Mouse (Mus musculus) intestine, embryonic 16.5 days (tissue): Measurements from ENCODE around the gene Slc38a2. TPM values are rescaled to one million over a fixed set of nuclear protein-coding genes. Genes with fewer than 3 reads are reported as not detected.

Experiments used
- ATAC-seq: fragments of 200-750 bp; cut with Nextera tagmentation; 2 replicates; pipeline ENCODE4 v1.8.0; 2017; ENCODE audit warnings: moderate TSS enrichment, moderate library complexity
- H3K27ac ChIP-seq: fragments of 300-500 bp; sonication (generic); 2 replicates; pipeline ENCODE4 v1.5.1; 2014; ENCODE audit warnings: mild to moderate bottlenecking, low read length
- H3K27me3 ChIP-seq: fragments of 300-500 bp; sonication (generic); replicated peaks from 2 replicates; pipeline ENCODE4 v1.6.1; 2014; ENCODE audit warnings: low read length, control low read depth, mixed read lengths; ENCODE audit not compliant: control insufficient read depth, insufficient read depth
- H3K36me3 ChIP-seq: fragments of 300-500 bp; sonication (generic); 2 replicates; pipeline ENCODE4 v1.6.1; 2014; ENCODE audit warnings: low read length, control low read depth; ENCODE audit not compliant: control insufficient read depth, insufficient read depth
- H3K4me1 ChIP-seq: fragments of 300-500 bp; sonication (generic); 2 replicates; pipeline ENCODE4 v1.6.1; 2014; ENCODE audit warnings: low read length, control low read depth, mixed read lengths; ENCODE audit not compliant: control insufficient read depth, insufficient read depth
- H3K4me2 ChIP-seq: fragments of 300-500 bp; sonication (generic); 2 replicates; pipeline ENCODE4 v1.6.1; 2014; ENCODE audit warnings: low read depth, low read length, control low read depth
- H3K4me3 ChIP-seq: fragments of 300-500 bp; sonication (generic); 2 replicates; pipeline ENCODE4 v1.5.1; 2014; ENCODE audit warnings: mild to moderate bottlenecking, low read length
- H3K9ac ChIP-seq: fragments of 300-500 bp; sonication (generic); 2 replicates; pipeline ENCODE4 v1.6.1; 2014; ENCODE audit warnings: low read depth, low read length
- H3K9me3 ChIP-seq: fragments of 300-500 bp; sonication (generic); 2 replicates; pipeline ENCODE4 v1.6.1; 2016; ENCODE audit warnings: low read length, control low read depth; ENCODE audit not compliant: control insufficient read depth
- WGBS: fragments of 180-500 bp; shearing (Covaris S2); extraction: QIAGEN DNeasy Blood & Tissue Kit; methylation state at CpG from one replicate; pipeline ENCODE4 v1.1.7; 2014; 5-methylcytosine and 5-hydroxymethylcytosine counted together
- polyA plus RNA-seq: library from polyadenylated mRNA; unstranded; fragments of >200 nt; fragmentation: Nextera tagmentation; extraction: Ambion mirVana; gene quantifications from 2 replicates; pipeline ENCODE4 v1.2.1, GENCODE M21; 2015

Slc38a2 gene
- polyA plus RNA-seq, 1 experiment from 2014 or later, result 74.2 TPM

DNA sequence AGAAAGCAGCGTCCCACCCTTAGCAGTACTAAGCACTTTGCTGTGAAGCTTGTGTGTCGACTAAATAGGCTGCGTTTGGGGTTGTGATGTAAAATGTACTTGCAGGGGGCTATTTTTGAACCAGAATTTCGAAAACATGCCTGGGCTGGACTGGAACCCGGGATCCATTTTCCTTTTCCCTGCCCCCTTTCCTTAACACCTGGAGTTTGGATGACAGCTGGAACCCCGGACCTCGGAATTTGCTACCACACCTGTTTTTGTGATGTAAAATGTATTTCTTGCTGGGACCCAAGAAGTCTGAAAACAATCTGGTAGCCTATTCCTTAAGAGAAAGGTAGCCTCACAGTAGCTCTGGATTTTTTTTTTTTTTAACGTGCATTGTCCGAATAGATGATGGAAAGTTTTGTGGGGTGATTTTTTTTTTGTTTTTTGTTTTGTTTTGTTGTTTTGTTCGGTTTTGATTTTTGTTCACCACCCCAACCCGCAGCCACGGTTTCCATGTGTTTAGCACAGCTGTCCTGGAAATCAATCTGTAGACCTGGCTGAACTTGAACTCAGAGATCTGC, 3.0 kb upstream of the Slc38a2 start:
- H3K4me1 ChIP-seq, result peaks cover 8% of the 10 kb centered on the region
- no peak for ATAC-seq
- no peak overlapping the region for H3K4me2 ChIP-seq
- no peaks in the 10 kb centered on the region for H3K36me3 ChIP-seq
- no peaks in the 10 kb centered on the region for H3K9me3 ChIP-seq
- H3K9ac ChIP-seq, result no peak overlapping the region
- no peak overlapping the region for H3K27ac ChIP-seq
- 93% methylated on average over 12 of the region's 12 CpGs for WGBS
- H3K4me3 ChIP-seq, result no peak overlapping the region
- no peaks in the 10 kb centered on the region for H3K27me3 ChIP-seq

GRCm38 (mm10) chr15:96700766-96701165, 1.2 kb upstream of the Slc38a2 start:
- WGBS, result 33% methylated on average over 13 of the region's 13 CpGs
- 0 out of 2 replicates have a peak overlapping the region, but pooled peaks have one; percentile 91 for H3K4me3 ChIP-seq
- H3K27ac ChIP-seq, result peak overlapping the region; percentile 51; the same call in 1 of the 2 replicates
- 0 out of 2 replicates have a peak, but pooled peaks cover 2% of the 10 kb centered on the region for H3K36me3 ChIP-seq
- peak overlapping the region; percentile 98 for H3K9ac ChIP-seq
- H3K4me1 ChIP-seq, result peaks cover 24% of the 10 kb centered on the region
- H3K4me2 ChIP-seq, result peak overlapping the region; percentile 77
- no peaks in the 10 kb centered on the region for H3K27me3 ChIP-seq
- no peaks in the 10 kb centered on the region for H3K9me3 ChIP-seq
- no peak for ATAC-seq

DNA sequence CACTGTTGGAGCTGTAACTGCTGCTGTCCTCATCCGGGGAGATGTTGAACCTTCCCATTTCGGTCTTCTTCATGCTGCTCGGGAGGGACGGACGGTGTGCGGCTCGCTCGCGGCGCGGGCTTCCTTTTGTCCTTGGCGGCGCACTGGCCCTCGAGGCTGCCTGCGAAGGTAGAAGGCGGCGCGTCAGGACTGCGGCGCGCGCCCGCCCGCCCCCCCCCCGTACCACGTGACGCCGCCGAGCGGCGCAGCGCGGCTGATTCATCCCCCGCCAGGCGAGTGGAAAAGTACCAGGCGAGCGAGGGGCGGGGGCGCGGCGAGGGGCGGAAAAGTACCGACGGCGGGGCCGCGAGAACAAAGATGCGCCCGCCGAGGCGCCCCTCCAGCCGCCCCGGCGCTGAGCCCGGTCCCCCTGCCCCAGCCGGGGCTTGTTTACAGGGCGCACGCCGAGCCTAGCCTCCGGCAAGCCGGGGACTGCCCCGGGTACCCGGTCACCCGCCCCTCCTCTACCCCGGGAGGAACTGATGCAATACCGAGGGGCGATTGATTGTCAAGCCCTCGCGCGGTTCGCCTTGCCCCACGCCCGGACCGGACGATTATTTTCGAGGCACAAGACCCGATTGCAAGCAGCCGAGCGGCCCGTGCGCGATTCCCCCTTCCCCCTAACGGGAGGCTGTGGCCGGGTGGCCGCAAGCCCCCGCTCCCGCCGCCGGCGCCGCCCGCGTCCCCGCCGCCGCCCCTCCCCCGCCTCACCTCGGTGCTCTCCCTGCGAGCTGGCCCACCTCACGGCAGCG, 677 bp downstream of the Slc38a2 start:
- Histone ChIP-seq H3K9me3 (no peaks in the 10 kb centered on the region), H3K36me3 (peaks cover 18% of the 10 kb centered on the region), H3K4me3 (peak overlapping the region; percentile 91), H3K27me3 (no peaks in the 10 kb centered on the region), H3K9ac (peak overlapping the region; percentile 98), H3K4me2 (peak overlapping the region; percentile 81), H3K4me1 (peaks cover 32% of the 10 kb centered on the region), H3K27ac (peak overlapping the region; percentile 99)
- under 1% methylated on average over 92 of the region's 101 CpGs for WGBS
- peak; percentile 81 for ATAC-seq

DNA sequence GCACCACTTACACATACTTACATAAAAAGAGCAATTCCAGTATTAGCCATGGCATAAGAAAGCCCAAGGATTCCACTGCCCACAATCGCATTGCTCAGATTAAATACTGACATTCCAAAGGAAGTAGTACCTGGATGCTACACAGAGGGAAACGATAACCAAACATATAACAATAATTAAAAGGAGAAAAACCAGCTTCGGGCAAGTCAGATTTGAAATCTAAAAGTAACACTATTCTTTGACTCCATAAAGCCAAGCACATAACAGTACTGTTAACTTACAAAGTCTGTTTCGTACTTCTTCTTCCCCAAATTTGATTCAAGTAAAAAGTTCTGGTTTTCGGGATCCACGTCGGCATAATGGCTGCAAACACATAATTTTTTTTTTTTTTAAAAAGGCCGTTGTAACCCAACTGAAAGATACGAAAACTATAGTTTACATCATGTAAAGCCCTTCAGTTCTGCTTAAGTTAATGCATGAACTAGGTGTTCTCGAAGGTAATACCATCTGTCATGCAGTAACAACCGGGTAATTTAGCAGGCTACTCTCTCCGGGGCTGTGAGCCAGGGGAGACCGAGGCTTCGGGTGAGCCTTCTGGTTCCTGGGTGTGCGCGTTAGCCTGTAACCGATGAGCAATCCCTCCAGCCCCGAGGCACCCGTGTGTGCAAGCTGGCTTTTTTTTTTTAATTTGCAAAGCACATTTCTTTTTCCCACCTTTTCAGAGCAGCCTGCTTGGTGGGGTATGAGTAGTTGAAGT, 1.5 kb downstream of the Slc38a2 start:
- H3K36me3 ChIP-seq, result peaks cover 24% of the 10 kb centered on the region
- ATAC-seq, result no peak
- no peaks in the 10 kb centered on the region for H3K27me3 ChIP-seq
- H3K4me2 ChIP-seq, result peak overlapping the region; percentile 81
- 9% methylated on average over 19 of the region's 19 CpGs for WGBS
- no peaks in the 10 kb centered on the region for H3K9me3 ChIP-seq
- H3K27ac ChIP-seq, result peak overlapping the region; percentile 99
- H3K4me1 ChIP-seq, result peaks cover 32% of the 10 kb centered on the region
- peak overlapping the region; percentile 91 for H3K4me3 ChIP-seq
- peak overlapping the region; percentile 98 for H3K9ac ChIP-seq

- no peaks in the 10 kb centered on the region for H3K27me3 ChIP-seq
- peak overlapping the region; percentile 31; the same call in 1 of the 2 replicates for H3K27ac ChIP-seq
- WGBS, result 47% methylated on average over 13 of the region's 13 CpGs
- ATAC-seq, result no peak
- peaks cover 32% of the 10 kb centered on the region for H3K4me1 ChIP-seq
- H3K36me3 ChIP-seq, result peaks cover 37% of the 10 kb centered on the region
- H3K9ac ChIP-seq, result peak overlapping the region; percentile 62
- peak overlapping the region; percentile 81 for H3K4me2 ChIP-seq
- H3K4me3 ChIP-seq, result peak overlapping the region; percentile 91
- H3K9me3 ChIP-seq, result no peaks in the 10 kb centered on the region
These were observed 2.8 kb downstream of the Slc38a2 start for GRCm38 (mm10) chr15:96696486-96697284.

DNA sequence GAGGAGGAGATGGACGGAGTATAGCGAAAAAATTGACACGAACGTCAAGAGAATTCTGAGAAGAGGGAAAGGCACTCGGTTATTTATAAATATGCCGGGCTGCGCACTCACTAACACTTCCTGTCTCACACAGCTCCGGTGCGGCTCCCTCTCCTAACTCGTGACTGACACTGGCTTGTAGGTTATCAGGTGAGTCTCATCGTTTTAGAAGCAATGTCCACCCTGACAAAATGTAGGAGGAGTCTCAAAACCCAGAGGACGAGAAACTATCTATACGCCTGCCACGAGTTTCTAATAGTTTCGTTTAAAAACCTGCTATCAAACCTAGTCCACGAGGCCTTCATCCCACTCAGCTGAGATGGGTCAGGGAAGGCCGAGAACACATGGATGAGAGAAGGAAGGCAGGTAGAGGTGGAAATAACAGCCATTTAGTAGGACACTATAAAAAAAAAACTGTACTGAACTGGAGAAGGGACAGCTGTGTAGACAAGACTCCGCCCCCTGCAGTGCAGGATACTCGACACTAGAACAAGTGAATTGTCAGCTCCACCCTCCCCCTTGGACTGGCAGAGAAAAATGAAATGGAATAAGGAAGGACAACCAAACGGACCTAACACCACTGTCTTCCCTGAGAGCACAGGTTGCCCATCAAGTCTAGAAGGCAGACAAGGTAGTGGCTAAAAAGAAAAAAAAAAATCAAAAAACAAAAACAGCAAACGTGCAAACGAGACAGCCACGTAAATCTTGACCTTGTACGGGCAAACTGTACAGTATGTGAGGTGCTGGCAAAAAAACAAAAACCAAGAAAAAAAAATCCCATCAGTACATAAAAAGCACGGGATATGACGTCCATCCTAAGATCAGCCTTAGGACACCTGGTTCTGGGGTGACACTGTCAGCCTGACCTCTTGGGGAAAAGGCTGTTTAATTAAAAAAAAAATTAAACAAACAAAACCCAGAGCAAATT, 3.8 kb downstream of the Slc38a2 start:
- 63% methylated on average over 26 of the region's 26 CpGs for WGBS
- peaks cover 46% of the 10 kb centered on the region for H3K36me3 ChIP-seq
- peaks cover 29% of the 10 kb centered on the region for H3K4me1 ChIP-seq
- no peaks in the 10 kb centered on the region for H3K9me3 ChIP-seq
- H3K27ac ChIP-seq, result 0 out of 2 replicates have a peak overlapping the region, but pooled peaks have one; percentile 10
- no peak for ATAC-seq
- peak overlapping the region; percentile 81 for H3K4me2 ChIP-seq
- H3K4me3 ChIP-seq, result peak overlapping the region; percentile 91
- no peaks in the 10 kb centered on the region for H3K27me3 ChIP-seq
- peak overlapping the region; percentile 22; the same call in 1 of the 2 replicates for H3K9ac ChIP-seq

DNA sequence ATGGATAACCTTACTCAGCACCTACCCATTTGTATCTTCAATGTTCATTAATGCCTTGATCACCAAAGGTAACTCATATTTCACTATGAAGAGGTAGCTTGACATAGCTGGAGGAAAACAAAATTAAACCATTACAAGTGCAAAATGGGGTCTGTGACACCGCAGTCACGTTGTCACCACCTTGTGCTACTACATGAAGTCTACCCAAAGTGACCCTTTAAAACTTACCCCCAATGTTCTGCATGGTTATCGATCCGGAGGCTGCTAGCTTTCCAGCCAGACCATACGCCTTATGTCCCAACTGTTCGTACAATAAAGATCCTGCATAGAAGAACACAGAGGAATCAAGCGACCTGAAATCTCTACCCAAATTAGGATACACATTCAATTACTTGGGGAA, 4.5 kb downstream of the Slc38a2 start:
- Histone ChIP-seq H3K27ac (no peak overlapping the region), H3K36me3 (peaks cover 47% of the 10 kb centered on the region), H3K27me3 (no peaks in the 10 kb centered on the region), H3K9me3 (no peaks in the 10 kb centered on the region), H3K4me1 (peaks cover 24% of the 10 kb centered on the region), H3K9ac (no peak overlapping the region), H3K4me3 (no peak overlapping the region), H3K4me2 (no peak overlapping the region)
- no peak for ATAC-seq
- WGBS, result 90% methylated on average over 7 of the region's 7 CpGs

- Histone ChIP-seq H3K9ac (no peak overlapping the region), H3K27me3 (no peaks in the 10 kb centered on the region), H3K9me3 (no peaks in the 10 kb centered on the region), H3K4me1 (peaks cover 24% of the 10 kb centered on the region), H3K27ac (no peak overlapping the region), H3K4me3 (no peak overlapping the region), H3K4me2 (no peak overlapping the region), H3K36me3 (peaks cover 50% of the 10 kb centered on the region)
- no peak for ATAC-seq
- whole genome bisulfite sequencing, result 73% methylated on average over 14 of the region's 14 CpGs
These were observed 5.8 kb downstream of the Slc38a2 start for GRCm38 (mm10) chr15:96693688-96694087.
